Mouse (Mus musculus): ENCODE data around the gene Pfn2. TPM values are rescaled to one million over a fixed set of nuclear protein-coding genes. Genes with fewer than 3 reads are reported as not detected.
"Not testable (repeated sequence)": the region's sequence is repeated elsewhere in the genome, so short reads cannot be mapped to it uniquely, and the experiment has no call there.

Pfn2 gene
- 100 to 1,000 TPM; 106 to 114 TPM for total RNA-seq (2021)
- long read RNA-seq, experiment 1, transcript Pfn2-201 (3 exons, 2,342 nt): major isoform, 110 of 141 reads
- long read RNA-seq, experiment 1, partial matches to known transcripts: 12 of 141 reads
- long read RNA-seq, experiment 1, other reads (novel, unspliced or antisense): 15 of 141 reads
- long read RNA-seq, experiment 2, transcript Pfn2-201 (3 exons, 2,342 nt): major isoform, 190 of 217 reads
- long read RNA-seq, experiment 2, partial matches to known transcripts: 1 of 217 reads
- long read RNA-seq, experiment 2, other reads (novel, unspliced or antisense): 22 of 217 reads

GRCm38 (mm10) chr3:57847760-57848185 lies at the start of gene Pfn2:
TSS of gene Pfn2 (minus strand) at chr3:57848079.
- DNase-seq (ENCODE audit: low spot score in 2 of 2): peak; percentile 78 to 84

GRCm38 (mm10) chr3:57882945-57883344 lies 35.1 kb upstream of the Pfn2 start:
- DNase-seq (ENCODE audit: low spot score in 2 of 2): no peak

GRCm38 (mm10) chr3:57846912-57847759 lies 743 bp downstream of the Pfn2 start:
- peak; percentile 42 to 67 for DNase-seq (ENCODE audit: low spot score in 2 of 2)

GRCm38 (mm10) chr3:57846662-57846911 lies 1.3 kb downstream of the Pfn2 start:
- DNase-seq (ENCODE audit: low spot score in 2 of 2): no peak

GRCm38 (mm10) chr3:57845786-57846661 lies 1.9 kb downstream of the Pfn2 start:
- no peak for DNase-seq (ENCODE audit: low spot score in 2 of 2)

GRCm38 (mm10) chr3:57843775-57844174 lies 4.1 kb downstream of the Pfn2 start:
- DNase-seq (ENCODE audit: low spot score in 2 of 2): no peak

GRCm38 (mm10) chr3:57836911-57837310 lies 11.0 kb downstream of the Pfn2 start:
- no peak for DNase-seq (ENCODE audit: low spot score in 2 of 2)

- no peak for DNase-seq (ENCODE audit: low spot score in 2 of 2)
Measured at GRCm38 (mm10) chr3:57833585-57833984, 14.3 kb downstream of the Pfn2 start.

- DNase-seq (ENCODE audit: low spot score in 2 of 2): no peak
Measured at GRCm38 (mm10) chr3:57825866-57826265, 22.0 kb downstream of the Pfn2 start.

- DNase-seq (ENCODE audit: low spot score in 2 of 2): no peak
Measured at GRCm38 (mm10) chr3:57815447-57815846, 32.4 kb downstream of the Pfn2 start.

GRCm38 (mm10) chr3:57795071-57795470 lies 52.8 kb downstream of the Pfn2 start:
- DNase-seq (ENCODE audit: low spot score in 2 of 2): not testable (repeated sequence)

Other genes starting within 250 kb of the Pfn2 start
- gene Commd2, start 196.4 kb downstream of the Pfn2 start, total RNA-seq (2021): 10 to 100 TPM; 24.8 to 25.3 TPM
- gene Ankub1, start 155.3 kb downstream of the Pfn2 start, total RNA-seq (2021): under 1 TPM in 1 of 2 experiments, not detected in 1; 0.26 TPM
- 10 to 100 TPM; 37.9 to 42.9 TPM for gene Rnf13, start 112.0 kb downstream of the Pfn2 start, total RNA-seq (2021)

All from gastrocnemius, postnatal 4 days (tissue).